Mouse (Mus musculus): ENCODE results near the gene Lrit2.

- no peak for TF ChIP-seq POLR2A (IDR thresholded peaks at IDR 0.05; ENCODE audit: control insufficient read depth, low read depth, low read length)
- TF ChIP-seq CTCF (IDR thresholded peaks at IDR 0.05; ENCODE audit: control insufficient read depth, insufficient read depth, insufficient replicate concordance, low read depth, low read length), result no peak
Measured at GRCm38 (mm10) chr14:37064849-37065248, 2.9 kb upstream of the Lrit2 start.

Data from testis, adult 2 months (tissue).